Mouse (Mus musculus): ENCODE measurements at regions not wholly inside any gene's neighbourhood (a gene's known extent, or its start where the extent isn't known, plus 50 kb on each side); places are given as distances from the start of the nearest gene placed in this dataset.
A peak's percentile ranks its signal among the peaks of the same experiment; 100 is the strongest.

DNA sequence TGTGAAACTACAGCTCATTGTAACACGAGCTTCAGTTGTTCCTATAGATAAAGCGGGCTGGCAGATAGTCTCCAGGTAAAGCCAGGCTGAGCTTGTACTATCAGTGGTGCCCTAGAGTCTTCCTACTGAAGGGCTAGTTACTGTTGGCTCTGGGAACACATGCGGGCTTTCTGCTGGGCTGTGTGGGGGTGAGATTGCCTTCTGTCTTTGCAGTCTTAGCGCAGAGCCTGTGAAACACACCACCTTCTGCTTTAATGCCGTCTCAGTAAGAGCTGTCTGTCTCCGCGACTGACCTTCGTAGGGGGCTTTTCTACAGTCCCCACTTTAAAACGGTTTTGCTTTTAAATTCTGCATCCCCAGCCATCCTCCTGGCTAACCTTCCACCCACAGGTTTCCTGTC lies 76.7 kb downstream of the Trim29 start:
- no peak for DNase-seq

DNA sequence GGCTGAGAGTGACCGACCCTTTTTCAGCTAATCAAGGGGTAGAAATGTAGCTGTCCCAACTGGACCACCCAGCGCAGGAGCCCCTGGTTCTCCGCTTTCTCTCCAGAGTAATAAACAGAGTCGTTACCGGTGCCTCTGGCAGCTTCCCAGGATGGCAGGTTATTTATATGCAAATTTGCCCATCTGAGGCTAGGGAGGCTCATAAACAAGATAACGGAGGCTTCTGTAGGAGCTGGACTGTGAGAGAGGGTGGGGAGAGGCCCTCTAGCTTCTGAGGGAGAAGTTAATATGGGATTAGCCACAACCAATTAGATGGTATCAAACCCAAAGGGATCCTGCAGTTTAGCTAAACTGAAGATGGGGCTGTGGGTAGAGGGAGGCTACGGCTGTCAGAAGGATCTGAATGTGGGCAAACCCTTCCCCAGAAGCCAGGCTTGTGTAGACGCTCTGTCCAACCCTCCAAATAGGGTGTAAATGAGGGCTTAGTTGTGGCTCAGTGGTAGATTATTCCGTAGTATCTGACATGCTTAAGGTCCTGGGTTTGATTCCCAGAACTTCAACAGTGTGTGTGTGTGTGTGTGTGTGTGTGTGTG lies 78.9 kb downstream of the Trim29 start:
- DNase-seq, result no peak

DNA sequence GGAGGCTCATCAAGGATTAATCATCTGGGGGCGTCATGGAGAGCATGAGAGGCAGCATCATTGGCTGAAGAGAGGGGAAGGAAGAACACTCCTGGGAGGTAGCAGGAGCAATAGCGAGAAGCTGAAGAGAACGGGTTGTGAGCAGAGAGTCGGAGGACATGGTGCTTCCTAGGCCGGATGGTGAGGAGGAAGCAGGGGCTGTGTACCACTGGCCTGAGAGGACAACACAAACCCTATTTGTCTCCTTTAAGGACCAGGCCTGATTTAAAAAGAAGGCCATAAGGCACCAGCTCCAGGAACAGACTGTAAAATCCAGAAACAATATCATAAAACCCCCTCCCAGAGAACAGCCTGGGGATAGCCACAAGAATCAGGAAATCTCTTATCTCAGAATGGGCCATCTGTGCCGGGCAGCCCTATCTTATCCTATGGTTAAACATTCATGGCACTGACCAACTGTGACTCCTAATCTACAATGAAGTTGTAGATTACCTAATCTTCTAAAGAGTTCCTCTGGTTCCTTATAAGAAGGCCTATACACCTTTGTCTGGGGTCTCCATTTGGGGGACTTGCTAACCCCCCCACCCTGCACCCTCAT lies 81.9 kb downstream of the Trim29 start:
- DNase-seq, result no peak

DNA sequence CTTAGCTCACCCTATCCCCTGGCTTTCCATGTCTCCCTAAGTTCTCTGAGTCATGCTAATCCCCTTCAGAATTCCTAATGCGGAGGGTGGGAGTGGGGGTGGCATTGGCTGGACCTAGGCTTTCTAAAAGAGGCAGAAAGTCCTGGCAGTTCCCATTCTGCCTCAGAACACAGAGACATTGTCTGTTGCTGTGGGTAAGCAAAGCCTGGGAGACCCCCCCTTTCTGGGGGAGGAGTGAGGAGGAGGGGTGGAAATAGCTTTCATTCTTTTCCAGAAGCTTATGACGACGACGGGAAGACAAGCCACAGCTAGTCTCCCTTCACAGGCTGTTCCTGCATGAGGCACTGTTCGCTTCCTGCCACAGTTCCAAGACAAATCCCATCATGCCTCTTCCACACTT lies 83.6 kb downstream of the Trim29 start:
- DNase-seq, result no peak

DNA sequence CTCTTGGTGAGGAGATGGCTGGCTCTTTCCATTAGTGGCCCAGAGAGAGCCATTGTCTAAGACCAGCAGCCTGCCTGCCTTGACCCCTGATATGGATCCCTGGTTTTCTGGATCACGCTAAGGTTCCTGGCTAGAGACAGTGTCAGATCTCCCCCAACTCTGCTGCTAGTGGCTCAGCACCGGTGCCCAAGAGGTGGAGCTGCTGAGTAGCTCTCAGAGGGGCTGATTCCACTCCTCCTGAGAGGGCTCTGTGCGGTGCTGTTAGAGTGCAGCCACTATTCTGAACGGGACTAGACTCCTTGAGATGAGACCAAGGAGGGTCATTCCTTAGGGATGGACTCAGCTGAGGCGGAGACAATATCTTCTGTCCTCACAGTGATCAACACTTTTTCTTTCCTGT lies 84.6 kb downstream of the Trim29 start:
- peak; percentile 12 for DNase-seq

DNA sequence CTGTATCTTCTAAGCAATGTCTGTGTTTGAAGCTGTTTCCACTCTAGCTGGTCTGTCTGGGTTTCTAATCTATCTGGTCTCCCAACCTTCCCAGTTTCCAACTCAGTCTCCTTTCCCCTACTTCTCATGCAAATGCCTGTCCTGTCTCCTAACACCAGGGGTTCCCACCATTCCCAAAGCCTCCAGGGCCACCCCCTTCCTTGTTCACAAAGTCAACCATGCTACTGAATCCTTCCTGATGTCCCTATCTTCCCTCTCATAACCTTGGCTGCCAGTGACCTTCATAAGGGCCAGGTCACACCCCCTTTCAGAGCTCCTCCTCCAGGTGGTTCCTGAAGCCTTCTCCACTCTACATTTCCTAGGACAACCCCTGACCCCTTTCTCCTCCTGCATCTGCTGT lies 85.9 kb downstream of the Trim29 start:
- DNase-seq, result no peak

DNA sequence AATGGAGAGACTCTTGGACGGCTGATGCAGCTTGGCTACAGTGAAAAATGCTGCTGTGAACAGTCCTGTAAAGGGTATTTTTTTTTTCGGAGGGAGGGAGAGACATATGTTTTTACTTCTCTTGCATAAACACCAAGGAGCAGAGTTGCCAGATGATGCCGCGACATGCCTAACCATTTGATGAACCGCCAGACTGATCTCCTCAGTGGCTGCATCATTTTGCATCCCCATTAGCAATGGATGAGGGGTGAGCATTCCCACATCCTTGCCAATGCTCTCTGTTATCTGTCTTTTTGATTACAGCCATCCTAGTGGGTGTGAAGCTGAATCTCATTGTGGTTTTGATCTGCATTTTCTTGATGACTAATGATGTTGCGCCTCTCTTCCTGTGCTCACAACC lies 97.8 kb downstream of the Trim29 start:
- no peak for DNase-seq

DNA sequence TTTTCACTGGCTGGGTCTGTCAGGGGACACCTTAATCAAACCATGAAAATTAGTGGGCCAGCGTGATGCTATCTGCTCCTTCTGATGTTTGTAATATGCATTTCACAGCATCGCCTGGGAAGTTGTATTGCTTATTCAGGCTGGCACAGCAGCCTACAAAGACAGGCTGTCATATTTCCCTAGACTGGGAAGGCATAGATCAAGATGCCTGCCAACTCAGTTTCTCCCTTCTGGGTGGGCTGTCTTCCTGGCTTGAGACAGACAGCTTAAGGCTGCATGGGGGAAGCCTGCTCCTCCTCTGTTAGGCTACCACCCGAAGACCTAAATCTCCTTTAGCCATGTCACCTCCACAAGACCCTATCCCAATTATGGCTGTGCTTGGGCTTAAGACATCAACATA lies 101.8 kb downstream of the Trim29 start:
- no peak for DNase-seq

DNA sequence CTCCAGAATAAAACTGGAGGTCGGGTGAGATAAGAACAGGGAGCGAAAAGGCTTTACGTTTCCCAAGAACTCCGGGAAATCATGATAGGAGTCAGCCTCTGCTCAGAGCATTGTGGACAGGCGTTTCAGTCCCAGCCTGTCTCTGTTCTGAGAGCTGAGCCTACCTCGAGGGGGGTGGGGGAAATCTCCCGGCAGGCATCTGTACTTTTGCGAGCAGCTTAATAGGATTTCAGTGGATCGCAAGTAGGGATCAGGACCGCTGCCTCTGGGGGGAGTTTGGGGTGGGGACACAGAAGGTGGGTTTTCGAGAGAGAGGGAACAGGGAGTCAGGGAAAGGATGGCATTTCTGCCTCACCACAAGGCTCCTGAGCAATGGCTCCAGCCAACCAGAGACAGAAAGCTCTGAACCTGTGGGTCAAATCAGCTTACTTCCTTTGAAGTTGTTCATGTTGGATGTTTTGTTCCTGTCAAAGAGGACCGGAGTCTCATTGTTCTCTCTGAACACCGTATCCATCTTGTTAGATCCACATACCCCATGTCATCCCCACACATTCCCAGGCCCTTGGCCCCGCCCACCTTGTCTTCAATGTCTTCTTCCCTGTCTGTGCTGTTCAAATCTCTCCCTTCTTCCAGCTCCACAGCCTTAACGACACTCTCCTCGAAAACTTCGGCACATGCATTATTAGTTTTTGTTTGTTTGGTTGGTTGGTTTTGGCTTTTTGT lies 109.5 kb downstream of the Trim29 start:
- no peak for DNase-seq

DNA sequence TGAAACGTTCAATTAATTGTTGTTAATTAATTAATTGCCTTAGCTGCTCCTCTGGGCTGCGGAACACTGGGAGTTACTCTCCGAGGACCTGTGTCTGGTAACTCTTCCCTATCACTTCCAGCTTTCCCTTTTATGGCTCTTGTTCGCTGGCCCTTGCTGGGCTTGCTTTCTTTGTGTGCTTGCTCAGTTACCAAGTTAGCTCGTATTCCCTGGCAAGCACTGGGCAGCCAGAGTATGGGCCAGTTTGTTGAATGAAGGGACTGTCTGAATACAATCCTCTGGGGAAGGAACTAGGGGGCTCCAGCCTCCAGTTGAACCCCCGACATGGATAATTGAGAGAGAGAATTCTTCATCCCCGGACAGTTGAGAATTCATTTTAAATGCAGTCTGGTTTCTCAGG lies 116.4 kb downstream of the Trim29 start:
- DNase-seq, result no peak

DNA sequence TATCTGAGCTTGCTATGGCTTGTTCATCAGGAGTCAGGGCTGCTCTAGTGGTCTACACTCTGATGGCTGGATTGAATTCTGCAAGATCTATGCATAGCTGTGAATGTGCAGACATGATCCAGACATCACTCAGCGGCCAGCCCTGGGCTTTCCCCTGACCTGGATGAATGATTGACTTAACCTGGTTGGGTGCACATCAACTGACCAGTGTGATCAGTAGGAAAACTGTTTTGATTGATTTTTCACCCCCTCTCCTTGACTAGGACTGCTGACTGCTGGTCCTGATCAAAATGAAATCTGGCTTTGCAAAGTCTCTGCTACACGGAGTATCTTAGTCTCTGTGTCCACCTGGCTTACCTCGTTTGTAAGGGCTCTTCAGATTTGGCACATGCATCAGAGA lies 123.3 kb downstream of the Trim29 start:
- no peak for DNase-seq

DNA sequence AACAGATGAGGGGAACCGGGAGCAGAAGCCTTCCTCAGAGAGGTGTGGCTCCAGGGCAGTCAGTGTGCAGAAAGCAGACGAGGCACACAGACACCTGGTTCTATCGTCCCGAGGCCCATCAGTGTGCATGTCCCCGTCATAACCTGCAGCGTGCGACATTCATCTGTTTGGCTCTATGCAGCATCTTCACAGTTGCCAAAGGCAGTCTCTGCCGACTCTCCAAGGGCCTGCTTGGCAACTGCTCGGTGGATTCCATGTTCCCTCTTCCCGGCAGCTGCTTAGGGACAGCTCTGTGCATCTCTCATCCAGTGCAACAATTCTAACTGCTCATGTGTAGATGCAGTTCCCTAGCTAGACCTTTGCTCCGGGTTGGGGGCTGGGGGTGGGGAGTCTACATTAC lies 127.8 kb downstream of the Trim29 start:
- DNase-seq, result no peak

DNA sequence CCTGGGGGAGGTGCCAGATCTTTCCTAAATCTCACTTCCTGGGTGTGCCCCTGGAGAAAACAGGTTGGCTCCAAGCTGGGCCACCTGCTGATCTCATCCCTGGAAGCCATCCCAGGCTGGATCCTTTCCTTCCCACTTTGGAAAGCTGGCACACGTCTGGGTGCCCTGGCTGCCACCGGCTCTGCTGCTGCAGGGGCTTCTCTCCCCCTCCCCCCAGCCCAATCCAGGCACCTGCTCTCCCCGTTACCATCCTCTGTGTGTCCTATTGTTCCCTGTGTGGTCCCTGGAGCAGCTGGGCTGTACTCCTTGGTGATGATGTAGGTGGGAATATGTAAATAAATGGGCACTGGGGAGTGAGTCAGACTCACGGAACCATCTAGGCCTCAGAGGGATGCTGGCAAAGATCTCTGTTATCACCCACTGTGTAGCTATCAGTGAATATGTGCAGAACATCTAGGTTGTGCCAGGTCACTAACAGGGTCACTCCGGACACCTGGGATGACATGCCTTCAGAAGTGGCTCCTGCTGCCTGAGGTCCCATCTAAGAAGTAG lies 130.4 kb downstream of the Trim29 start:
- DNase-seq, result no peak

DNA sequence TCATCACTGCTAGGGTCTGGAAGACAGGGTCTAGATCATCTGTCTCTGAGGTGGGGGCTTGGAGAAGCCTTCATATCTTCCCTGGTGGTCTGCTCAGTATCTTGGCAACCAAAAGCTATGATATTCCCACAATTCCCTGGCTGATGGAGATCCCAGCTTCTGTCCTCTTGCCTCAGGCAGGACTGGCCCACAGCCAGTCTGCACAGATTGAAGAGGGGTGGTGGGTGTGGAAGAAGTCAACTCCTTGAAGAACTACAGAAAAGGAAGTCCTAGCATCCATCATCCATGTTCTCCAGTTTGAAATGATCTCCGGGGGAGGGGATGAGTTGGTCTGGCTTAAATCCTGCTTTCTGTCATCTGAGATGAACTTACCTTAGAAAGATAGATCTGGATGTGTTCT lies 134.8 kb downstream of the Trim29 start:
- no peak for DNase-seq

DNA sequence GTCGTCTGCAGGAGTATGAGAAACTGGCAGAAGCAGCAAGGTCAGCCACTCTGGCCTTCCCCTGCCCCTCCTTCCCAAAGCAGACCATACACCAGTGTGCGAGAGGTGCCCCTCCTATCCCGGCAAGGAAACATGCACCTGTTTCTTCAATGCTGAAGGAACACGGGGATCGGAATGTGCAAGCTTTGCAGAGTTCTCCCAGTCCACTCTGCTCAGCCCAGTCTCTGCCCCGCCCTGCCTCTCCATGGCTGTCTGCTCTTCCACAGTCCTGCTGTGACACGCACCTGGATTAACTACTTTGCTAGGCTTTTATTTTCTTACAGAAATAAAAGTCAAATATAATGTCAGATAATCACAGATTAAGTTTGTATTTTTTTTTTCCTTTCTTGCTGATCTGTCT lies 136.7 kb downstream of the Trim29 start:
- DNase-seq, result no peak

DNA sequence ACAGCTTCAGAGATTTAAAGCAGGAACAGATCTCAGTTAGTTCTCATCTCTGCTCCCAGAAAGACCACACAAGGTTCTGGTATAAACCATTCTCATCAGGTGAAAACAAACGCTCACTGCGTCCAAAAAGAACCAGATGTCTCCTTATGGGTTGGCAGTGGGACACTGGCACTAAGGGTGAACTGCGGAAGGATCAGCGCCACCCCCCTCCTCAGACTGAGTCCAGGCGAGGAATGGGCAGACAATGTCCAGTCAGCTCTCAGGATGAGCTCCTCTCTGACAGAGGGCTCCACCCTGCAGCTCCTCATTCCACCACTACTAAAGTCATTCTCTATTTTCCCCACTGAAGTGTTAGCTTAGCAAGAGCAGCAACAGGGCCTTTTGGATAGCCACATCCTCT lies 138.3 kb downstream of the Trim29 start:
- DNase-seq, result no peak

DNA sequence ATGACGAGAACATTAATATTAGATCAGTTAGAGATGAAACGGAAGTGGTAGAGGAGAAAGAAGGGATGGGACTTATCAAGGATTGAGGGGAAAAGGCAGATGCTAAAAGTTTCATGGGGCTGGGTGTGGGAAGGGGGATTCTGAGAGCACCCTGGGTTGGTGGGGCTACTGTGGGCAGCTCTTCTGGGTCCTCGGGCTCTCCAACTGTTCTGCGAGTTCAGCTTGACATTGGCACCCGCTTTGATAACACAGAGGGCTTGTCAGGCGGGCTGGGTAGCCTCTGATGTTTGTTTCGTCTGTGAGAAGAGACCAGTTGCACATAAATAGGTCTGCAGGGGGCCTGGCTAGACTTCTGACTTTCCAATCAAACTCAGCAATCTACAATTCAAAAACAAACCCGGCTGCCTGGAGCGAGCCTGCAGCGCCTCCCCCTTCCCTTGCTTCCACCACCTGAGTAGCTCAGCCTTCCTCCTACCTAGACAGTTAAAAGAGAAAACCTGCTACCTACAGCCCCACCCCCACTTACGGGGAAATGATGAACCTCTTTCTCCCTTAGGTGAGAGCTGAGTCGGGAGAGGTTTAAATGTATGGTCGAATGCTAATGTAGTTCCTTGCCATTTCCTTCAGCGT lies 143.4 kb downstream of the Trim29 start:
- no peak for DNase-seq

DNA sequence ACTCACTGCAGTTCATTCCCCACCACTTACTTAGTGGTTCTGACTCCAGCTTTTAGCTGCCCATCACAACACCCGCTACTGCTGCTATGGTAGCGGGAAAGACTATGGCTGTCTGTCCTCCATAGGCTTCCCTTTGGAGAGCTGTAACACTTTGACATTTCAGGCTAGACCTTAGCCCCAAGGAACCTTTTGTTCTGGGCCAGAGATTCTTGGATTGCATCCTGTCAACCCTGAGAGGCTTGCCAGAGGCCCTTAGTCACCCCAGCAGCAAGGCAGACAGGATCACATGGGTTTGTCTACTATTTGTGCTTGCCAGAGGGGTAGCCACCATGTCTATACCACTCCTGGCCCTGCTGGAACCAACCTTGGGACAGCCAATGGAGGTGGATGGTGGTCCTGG lies 147.1 kb downstream of the Trim29 start:
- DNase-seq, result no peak

DNA sequence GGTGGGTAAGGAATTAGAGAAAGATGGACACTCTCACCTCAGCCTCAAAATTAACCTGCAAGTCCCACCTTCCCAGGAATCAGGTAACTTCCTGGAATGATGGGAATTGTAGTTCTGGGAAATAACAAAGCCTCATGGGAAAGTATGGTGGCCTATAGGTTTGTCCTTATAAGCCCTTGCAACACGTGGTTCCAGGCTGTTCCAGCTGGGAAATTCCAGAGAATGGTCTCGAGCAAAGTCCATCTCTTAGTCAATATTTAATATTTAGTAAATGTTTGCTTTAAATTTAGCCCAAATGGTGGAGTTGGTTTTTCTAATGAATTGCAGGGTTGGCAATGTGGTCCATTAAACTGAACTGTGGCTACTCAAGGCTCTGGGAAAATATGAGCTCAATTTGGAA lies 150.5 kb downstream of the Trim29 start:
- DNase-seq, result no peak

DNA sequence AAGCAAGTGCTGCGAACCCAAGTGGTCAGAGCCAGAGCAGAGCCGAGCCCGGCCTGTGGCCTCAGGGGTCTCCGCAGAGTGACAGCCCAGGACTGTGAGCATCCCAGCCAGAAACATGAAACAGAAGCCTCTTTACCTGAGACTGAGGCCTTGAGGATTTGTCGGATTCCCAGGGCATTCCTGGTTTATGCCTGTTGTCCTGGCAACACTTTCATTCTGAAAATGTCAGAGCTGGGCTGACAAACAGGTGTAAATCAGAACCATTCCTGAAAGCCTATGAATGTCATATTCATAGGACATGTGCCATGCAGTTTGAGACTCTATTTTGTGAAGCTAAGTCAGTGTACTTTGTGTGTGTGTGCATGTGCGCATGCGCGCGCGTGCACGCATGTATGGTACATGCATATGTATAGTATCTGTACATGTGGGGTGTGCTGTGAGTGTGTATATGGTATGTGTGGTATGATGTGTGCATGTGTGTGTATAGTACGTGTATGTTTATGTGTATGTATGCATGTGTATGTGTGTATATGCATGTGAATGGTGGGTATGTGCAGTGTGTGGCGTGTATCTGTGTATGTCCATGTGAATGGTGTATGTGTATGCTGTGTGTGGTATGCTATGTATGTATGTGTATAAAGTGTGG lies 152.9 kb downstream of the Trim29 start:
- DNase-seq, result no peak

DNA sequence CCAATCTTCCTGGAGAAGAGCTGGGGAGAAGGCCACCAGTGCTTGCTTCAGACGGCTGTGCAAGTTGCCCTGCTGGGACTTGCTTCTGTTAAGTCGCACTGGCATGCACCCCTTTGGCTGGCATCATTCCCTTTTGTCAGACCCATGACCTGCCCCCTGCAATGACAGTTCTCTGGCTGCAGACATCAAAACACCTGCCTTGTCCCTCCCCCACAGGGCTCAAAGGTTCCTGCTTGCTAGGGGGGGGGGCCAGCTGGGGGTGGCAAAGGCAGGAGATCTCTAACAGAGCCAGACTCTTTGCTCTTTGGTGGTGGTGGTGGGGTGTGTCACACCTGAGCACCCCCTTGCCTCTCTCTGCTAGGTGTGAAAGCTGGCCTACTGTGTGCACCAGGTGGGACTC lies 154.5 kb downstream of the Trim29 start:
- DNase-seq, result no peak

DNA sequence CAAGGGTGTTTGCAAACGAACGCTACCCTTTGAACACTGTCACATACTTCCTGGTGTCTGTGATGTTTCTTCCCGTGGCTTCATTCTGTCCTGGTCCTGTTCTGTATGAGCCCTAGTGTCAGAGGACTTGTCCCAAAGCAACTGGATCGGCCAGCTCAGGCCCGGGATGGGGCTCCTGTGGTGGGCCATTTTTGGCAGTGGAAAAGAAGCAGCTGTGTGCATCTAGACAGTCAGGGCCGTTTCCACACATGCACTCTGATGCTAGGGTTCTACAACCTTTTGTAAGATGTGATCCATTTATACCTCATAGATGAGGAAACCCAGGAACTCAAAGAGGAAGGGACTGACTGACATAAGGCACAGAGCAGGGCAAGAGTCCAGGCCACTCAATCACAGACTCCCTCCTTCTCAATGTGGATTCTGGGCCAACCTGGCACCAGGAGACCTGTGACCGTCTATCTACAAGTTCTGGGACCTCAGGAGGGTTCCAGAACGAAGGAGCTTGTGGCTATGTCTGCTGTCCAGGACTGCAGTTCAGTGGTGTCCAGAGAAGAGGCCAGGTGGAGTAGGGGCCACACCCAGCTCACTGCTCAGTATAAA lies 155.2 kb downstream of the Trim29 start:
- no peak for DNase-seq

DNA sequence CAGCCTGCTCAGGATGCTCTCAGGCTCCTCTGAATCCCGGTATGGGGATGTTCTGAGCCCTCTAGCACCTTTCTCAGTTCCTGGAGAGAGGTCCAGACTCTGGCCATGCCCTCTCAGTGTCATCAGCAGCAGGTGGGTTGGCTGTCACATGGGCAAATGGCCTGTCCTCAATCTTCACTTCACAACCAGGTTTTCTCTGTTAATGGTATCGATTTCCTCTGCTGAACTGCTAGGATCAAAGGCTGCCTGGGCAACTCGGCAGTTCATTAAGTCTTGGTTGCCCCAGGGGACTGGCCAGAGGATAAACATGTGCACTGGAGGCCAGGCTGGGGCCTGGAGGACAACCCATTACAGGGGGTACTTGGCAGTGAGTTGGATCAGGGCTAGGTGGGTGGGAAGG lies 156.2 kb downstream of the Trim29 start:
- DNase-seq, result no peak
